Mouse (Mus musculus) kidney, postnatal 25 days (tissue): ENCODE data around the gene Agap1.

Experiments
- DNase-seq, 2 experiments: peaks; one replicate each; pipeline ENCODE4 v3.0.0; 2021; ENCODE audit warnings: mixed read lengths in 2 of 2

Gene Agap1

GRCm38 (mm10) chr1:89461881-89462280 lies 7.3 kb downstream of the Agap1 start:
- no peak for DNase-seq

DNA sequence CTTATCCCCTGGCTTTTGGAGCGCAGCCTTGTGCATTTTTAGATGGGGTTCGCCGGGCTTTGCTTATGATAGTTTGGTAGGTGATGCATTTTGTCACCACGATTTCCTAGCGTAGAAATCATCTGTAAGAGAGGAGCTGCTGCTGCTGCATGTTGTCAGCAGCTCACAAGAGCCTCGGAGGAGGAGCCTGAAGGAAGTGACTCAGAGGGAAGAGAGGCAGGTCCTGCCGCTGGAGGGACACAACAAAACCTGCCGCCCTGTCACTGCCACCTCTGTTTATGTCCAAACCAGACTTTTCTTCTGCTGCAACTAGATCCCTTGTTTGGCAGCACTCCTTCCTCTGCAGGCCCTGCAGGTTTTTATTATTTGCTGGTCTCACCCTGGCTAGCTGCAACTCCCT lies 8.5 kb downstream of the Agap1 start:
- DNase-seq = peak; percentile 46 to 60

- no peak for DNase-seq
These were observed 10.9 kb downstream of the Agap1 start for GRCm38 (mm10) chr1:89465417-89466002.

DNA sequence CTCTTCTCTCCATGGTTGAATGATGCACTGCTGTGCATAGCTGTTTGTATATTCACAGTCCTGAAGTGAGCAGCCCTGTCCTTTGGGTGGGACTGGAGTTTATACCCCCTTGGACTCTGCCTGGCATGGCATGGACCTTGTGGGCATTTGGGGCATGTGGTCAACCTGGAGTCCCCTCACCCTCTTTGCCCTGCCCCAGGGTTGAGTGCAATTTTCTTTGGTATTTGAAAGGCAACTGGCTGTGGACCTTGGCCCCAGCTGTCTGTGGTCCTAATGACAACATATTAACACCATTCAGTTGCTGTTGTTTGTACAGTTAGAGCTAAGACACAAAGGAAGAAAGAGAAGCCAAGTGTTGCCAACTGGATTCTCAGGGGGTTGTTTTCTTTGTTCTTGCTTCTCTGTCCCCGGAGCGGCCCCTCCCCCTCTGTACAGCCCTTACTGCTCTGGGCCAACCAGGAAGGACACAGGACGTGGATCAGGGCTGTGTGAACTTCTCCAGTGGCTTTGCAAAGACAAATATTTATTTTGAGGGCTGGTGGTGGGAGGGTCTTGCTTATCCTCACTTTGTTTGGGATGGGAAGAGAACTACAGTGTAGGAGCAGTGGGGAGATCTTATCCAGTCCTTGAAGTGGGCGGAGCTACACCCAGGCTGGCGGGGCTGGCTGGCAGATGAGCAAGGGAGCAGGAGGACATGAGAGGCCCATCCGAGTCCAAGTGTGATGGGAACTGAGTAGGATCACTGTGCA lies 12.9 kb downstream of the Agap1 start:
- peak; percentile 58 to 68 for DNase-seq

DNA sequence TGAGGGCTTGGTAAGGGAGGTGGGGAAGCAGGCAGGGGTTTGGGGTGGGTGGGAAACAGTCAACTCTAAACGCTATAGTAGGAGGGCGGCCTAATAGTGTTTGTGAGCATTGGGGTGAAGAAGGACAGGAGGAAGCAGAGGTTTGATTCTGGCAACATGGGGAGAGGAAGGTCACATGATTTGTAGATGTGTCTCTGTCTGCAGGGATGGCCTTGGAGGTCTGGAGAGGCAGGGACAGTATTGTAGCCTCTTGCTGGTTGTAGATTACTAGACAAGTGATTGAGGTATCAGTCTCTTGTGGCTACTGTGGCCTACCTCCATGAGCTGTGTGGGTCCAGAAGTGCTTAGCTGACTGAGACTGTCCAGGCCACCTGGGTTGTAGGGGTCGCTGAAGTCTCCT lies 13.5 kb downstream of the Agap1 start:
- DNase-seq = no peak

DNA sequence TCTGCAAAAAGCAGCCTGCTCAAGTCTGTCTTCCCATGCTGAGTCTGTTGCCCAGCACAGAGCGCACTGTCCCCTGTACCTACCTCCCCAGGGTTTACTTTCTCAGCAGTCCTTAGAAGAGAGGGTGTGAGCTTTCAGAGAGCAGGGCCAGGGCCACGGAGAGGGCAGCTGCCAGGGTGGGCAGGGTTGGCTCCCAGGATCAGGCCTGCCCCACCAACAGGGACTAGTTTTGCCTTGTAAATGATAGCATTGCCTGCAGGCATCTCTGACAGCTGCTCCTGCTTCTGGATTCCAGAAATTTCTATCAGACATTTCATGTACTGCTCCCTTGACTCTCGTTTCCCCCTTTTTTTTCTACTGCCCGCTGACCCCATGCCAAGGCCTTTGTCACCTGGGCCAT lies 16.8 kb downstream of the Agap1 start:
- no peak for DNase-seq

- no peak for DNase-seq
These were observed 17.3 kb downstream of the Agap1 start for GRCm38 (mm10) chr1:89471891-89472290.

GRCm38 (mm10) chr1:89473946-89474345 lies 19.3 kb downstream of the Agap1 start:
- peak; percentile 76 to 92 for DNase-seq

DNA sequence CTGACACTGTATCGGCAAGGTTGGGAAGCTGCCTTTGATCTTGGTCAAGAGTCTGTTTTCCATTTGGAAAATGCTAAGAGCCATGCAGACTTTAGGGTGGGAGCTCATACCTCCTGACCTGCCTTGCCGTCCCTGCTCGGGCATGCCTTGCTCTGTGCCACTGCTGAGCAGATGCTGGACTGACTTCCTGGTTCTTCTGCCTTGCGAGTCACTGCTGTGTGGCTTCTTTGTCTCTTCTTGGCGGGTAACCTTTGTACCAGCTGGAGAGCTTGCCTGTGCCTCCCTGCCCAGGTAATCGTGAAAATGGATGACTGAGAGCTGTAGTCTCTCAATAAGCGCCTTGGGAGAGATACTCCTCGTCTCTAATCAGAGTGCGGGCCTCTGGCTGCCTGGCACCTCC lies 20.2 kb downstream of the Agap1 start:
- DNase-seq = peak; percentile 53 to 77

GRCm38 (mm10) chr1:89477033-89477432 lies 22.4 kb downstream of the Agap1 start:
- DNase-seq = peak; percentile 79 to 91

DNA sequence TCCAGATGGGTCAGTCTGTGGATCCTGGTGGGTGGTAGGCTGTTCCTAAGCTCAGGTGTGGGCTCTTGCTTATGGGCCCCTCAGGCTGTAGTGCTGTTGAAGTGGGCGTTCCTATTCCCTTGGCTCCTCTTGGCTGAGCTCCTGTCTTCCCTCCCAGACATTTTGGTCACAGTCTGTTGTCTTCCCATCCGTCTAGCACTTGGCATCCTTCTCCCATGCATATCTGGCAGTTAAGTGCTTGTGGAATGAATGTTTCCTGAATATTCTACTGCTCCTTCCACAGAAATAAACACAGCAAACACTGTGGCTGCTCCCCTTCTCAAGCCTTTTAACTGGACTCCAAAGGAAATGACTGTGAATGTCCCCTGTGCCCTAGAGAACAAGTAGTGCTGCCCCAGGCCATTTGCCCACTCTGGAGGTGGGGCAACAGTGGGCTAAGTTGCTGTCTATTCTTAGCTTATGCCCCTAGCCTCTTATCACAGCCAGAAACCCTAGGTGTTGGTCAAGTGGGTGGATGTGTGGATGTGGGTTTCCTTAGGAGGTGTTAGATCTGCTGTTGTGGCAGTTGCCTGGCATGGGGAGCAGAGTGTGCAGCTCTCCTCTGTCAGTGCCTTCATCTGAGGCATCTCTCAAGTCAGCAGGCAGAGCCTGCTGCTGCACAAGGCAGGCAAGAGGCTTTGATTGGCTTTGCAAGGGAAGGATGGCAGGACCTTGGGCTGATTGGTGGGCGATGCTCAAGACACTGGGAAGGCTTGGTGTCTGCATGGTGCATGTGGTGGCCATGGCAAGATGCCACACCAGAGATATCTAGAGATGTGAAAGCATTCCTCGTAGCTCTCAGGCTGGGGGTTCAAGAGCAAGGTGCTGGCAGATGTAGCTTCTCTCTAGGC lies 24.2 kb downstream of the Agap1 start:
- no peak for DNase-seq

- peak; percentile 88 to 95 for DNase-seq
These were observed 26.5 kb downstream of the Agap1 start for GRCm38 (mm10) chr1:89481154-89481553.

DNA sequence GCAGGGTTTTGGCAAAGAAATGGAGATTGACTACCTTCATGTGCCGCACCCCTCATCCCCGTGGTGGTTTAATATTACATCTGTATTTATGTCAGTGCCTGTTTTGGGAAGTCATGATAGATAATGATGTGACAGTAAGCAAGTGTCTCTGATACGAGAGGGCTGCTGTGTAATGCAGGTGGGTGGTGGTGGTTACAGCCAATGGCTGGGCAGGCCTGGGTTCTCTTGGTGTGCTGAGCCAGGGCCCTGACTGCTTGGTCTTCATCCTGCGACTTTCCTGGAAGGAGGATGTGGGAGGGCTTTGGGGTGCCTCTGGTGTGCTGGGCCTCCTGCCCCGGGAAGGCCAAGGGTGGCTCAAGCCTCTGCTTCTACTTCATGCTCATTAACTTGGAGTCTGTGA lies 28.2 kb downstream of the Agap1 start:
- DNase-seq = no peak

DNA sequence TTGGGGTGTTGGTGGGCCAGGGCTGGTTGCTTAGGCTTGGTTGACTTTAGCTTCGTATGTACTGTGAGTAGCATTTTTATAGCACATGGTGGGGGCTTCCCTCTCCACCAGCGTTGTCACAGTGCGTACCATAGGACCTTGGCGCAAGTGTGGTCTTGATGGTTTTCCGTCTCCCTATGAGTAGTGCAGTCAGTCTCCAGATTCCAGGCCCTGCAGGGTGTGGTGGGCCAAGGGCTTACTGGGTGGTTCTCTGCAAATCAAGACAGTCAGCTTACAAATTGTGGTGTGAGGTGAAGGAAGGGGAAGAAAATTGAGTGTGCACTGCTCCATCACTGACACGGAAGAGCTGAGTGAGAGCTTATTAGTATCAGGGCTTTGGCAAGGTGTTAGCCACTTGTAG lies 32.3 kb downstream of the Agap1 start:
- DNase-seq = no peak

DNA sequence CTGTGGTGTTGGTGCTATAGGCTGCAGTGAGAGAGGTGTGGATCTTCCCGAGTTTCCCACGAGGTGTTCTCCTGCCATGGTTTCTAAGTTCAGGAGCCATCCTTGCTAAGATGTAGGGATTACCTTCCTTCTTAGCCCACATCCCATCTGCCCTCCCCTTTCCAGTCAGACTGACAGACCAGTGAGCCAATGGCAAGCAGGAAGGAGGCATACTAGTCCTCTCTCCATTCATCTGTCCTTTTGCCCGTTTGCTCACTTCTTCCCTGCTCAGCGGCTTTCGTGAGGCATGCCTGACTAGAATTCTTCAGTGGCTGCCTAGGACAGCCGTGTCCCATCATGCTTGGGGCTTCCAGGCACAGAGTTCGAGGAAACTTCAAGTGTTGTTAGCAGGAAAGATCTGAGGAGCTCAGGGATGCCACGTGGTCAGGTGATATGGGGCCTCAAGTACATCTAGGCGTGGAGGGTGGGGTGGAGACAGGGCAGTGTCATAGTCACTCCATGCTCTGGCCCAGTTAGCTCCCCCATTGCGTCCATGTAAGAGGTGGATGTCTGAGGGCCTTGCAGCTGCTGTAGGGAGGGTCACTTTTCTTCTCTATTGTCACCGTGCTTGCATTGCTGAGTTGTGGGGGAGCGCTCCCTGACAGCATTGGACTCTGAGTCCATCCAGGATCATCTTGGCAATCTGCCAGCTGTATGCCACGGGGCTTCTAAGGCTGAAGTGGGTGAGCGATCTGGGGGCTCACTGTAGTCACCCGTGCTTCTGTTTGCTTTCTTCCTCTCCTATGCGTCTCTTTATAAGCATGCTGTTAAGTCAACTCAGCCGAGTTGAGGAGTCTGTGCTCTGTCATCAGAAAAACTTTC lies 34.7 kb downstream of the Agap1 start:
- peak; percentile 65 to 77 for DNase-seq

DNA sequence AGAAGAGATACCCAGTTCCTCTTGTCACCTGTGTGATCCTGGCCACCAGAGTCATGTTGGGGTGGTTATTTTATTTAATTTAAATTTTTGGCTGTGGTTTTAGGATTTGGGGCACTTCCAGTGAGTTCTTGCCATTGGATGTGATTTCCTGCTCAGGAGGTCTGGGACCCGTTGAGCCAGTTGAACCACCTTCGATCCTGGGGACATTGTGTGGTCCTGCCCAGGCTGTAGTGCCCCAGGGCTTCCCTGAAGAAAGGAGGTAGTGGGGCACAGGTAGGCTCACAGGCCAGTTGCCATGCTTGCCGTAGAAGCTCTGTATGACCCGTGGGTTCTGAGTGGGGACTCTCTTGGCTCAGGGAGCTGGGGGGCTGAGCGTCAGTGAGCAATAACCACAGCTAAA lies 38.6 kb downstream of the Agap1 start:
- peak in 1 of 2 experiments; percentile 69 for DNase-seq

DNA sequence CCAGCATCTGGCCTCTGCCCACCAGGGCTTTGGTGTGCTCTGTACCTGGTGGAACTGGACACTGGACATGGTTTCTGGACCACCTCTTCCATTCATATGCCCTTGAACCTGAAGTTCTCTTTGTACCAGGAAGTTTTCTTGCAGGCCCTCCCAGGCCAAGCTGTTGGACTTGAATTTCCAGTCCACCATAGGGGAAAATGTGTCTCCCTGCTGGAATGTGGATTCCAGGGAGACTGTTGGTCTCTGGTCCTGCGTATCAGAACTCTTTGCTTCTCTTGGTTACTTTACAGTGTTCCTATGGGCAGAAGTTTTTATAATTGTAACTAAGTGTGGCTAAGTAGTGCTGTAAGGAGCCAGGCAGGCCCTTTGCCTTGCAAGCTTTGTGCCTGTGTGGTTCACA lies 40.2 kb downstream of the Agap1 start:
- no peak for DNase-seq

- DNase-seq = no peak
These were observed 41.6 kb downstream of the Agap1 start for GRCm38 (mm10) chr1:89496204-89496603.

GRCm38 (mm10) chr1:89500925-89501324 lies 46.3 kb downstream of the Agap1 start:
- DNase-seq = no peak

- no peak for DNase-seq
These were observed 46.7 kb downstream of the Agap1 start for GRCm38 (mm10) chr1:89501346-89501745.

GRCm38 (mm10) chr1:89501891-89502290 lies 47.3 kb downstream of the Agap1 start:
- DNase-seq = peak in 1 of 2 experiments; percentile 57

DNA sequence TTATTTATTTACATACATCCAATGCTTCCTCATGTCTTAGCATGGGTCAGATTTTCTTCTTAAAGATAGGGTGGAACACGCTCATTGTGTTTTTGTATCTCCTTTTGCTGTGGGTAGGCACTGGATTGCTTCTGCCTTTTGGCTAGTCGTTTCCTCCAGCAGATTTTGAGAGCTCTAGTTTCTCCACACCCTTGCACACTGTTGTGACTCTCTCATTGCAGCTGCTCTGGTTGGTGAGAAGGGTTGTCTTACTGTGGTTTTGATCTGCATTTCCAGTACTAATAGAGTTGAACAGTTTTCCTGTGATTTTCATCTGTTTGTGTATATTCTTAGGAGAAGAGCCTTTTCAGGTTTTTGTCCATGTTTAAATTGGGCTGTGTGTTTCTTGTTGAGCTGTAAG lies 54.6 kb downstream of the Agap1 start:
- no peak for DNase-seq
